Mouse (Mus musculus) G1E (cell line): ENCODE data around the gene Lilrb4a.

Source experiments
- CTCF ChIP-seq: IDR thresholded peaks from 2 replicates; pipeline ENCODE4 v1.5.1; 2012; ENCODE audit warnings: low read depth, low read length, inconsistent platforms, mixed read lengths
- GATA1 ChIP-seq: IDR thresholded peaks from 2 replicates; pipeline ENCODE4 v1.6.1; 2012; ENCODE audit warnings: borderline replicate concordance, low read length, inconsistent platforms, mixed read lengths
- TAL1 ChIP-seq: conservative IDR thresholded peaks from 2 replicates; pipeline ENCODE4 v1.6.1; 2012; ENCODE audit warnings: low read depth, low read length, inconsistent platforms, mixed read lengths

DNA sequence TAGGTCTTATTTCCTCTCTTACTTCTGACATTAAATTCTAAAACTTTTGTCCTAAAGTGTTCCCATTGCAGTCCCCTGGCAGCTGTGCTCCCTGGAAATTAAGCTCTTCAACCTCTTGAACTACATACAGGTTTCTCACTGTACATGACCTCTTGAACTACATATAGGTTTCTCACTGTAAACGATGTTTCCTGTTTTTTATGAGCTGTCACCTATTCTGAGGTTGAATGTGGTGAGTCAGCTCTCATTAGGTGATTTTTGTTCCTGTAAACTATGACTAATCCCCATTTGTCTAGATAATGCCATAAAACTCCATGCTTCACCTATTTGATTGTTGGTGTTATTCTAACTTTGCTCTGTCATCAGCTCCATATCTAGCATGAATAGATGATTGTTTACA, 36.4 kb upstream of the Lilrb4a start:
- TF ChIP-seq CTCF, result no peak
- TF ChIP-seq TAL1, result no peak
- no peak for TF ChIP-seq GATA1
